Mouse (Mus musculus): ENCODE measurements around the gene Wipf3.

The Wipf3 gene

DNA sequence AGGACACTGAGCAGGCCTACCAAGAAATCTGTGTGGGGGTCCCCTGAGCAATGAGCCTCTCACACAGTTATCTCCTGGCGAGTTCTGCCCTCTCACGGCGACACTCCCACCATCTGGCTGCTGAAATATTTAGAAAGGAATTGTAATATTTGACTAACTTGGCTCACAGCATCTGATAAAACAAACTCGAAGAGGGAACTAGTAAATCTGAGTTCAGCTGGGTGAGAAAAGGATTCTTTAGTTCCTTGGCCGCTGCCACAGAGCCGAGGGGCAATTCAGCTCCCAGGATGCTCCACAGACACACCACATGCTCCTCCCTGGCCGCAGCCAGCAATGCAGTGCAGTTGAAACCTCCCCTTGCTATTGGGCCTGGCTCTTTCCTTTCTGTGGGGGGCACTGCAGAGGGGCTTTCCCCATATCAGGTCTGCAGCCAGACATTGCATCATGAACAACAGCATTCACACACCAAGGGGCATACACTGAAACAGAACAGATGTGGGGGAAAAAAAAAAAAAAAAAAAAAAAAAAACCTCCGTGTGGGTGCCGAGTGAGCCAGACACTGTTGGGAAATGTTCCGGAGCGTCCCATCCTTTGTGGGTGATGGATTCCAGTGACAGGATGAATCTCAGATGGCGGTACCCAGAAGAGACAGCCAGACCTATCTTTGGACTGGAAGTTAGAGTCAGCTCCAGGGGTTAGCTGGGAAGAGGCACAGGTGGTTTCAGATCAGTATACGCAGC lies 3.6 kb downstream of the Wipf3 start:
- DNase-seq = peak; percentile 50

DNA sequence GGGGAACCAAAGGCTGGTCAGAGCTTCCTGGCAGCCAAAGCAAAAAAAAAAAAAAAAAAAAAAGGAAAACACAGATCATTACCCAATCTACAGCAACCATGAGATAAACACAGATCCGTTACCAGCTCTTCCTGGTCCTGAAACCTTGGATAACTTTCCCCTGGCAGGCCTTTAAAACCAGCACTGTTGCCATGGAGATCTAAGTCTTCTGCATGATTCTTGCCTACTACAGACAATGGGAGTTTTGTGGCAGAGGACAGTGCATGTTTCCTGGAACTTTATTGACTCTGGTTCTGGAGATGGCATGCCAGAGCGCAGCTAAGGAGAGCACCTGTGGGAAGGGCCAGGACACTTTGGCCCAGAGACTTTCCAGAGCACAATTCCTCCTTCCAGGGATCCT lies 4.8 kb downstream of the Wipf3 start:
- DNase-seq = no peak

DNA sequence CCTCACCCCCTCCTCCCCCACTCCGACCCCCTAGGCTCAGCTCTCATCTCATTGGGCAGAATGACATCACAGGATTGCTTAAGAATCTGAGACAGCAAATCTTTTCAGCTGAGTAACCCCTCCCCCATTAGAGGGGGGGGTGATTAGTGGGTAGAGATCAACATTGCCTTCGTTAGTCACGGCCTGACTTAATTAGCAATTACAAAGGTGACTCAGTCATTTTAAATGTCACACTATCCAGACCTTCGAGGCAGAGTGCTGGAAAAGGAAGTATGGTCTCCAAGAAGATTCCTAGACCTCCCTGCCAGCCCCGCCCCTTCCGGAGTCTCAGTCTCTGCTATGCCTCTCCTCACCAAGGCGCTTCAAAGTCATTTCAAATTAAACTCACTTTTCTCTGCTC lies 6.3 kb downstream of the Wipf3 start:
- no peak for DNase-seq

DNA sequence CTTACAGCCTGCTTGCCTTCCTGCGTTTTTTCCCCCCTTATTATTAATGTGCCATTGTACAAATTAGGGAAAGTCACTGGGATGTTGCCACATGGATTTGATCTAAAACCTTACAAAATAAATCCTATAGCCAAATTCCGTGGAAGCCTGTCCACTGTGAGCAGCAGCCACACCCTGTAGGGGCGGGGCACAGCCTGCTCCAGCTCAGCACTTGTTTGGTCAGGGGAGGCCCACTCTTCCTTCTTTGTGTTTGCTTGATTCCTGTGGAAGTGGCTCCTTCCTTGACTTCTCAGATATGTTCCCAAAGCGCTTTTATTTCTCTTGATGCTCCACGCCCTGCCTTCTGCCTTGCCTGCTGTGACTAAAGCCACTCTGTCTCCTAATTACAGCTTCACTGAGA lies 6.9 kb downstream of the Wipf3 start:
- no peak for DNase-seq

DNA sequence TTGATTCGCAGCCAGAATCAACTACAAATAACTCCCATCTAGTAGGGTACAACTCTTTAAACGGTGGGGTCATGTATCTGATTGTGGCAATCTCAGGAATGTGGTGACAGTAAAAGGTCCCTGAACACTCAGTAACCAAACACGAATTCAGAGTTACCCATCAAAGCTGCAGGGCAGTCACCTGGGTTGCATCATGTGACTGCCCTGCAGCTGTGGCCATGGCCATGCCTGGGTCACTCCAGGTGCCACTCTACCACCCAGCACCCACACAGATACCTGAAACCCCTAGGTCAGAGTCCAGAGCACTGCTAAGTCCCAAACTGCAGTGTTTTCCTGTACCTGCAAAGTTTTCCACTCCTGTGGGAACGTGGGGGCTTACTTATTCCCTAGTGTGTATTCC lies 9.1 kb downstream of the Wipf3 start:
- no peak for DNase-seq

DNA sequence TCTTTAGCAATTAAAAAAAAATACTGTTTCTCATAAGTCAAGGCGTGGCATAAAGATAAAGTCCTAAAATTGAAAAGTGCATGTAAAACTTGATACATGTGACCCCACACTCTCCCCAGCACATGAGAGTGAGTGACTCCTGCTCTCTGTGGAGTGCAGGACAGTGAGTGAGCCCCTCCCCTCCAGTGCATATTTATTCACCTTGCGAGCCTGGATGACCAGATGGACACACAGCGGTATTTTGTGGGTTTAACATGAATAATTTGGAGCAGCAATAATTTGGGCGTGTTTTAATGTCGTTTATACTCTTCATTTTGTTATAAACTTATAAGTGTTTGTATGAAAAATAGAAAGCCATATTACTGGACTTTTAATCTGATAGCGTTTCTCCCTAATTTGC lies 11.3 kb downstream of the Wipf3 start:
- DNase-seq = no peak

DNA sequence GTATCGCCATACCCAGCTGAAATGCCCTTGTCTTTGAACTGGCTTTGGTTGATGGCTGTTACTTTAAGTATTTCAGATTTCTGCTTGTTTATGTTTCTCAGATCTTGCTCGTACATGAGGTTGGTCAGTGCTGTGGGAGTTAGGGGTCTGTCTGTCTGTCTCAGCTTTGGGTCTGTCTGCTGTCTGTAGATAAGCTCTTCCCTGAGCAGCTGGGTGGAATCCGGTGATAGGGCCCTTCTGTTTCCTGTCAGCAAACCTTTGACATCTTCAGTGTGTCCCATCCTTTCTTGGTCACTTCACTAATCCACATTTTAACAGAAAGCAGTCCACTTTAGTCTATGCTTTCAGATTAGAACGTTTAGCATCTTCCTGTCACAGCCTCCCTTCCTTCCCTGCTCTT lies 14.3 kb downstream of the Wipf3 start:
- DNase-seq = no peak

DNA sequence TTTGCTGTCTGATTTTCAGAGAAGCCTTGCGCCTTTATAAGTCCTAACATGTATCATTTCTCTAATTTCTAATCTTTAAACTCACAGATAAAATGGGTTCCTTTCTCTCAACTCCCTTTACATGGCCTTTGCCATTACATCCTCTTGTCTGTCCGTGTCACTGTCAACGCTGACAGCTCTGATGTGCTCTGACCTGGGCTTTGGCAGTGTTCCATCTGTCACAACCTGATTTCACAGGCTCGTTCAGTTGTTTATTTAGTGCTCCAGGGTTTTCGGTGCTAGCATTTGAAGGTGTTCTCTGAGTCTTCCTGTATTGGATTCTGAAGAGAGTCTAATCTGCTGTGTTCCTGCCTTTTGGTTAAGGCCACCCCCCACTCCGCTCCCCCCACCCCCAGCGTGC lies 14.7 kb downstream of the Wipf3 start:
- DNase-seq = no peak

DNA sequence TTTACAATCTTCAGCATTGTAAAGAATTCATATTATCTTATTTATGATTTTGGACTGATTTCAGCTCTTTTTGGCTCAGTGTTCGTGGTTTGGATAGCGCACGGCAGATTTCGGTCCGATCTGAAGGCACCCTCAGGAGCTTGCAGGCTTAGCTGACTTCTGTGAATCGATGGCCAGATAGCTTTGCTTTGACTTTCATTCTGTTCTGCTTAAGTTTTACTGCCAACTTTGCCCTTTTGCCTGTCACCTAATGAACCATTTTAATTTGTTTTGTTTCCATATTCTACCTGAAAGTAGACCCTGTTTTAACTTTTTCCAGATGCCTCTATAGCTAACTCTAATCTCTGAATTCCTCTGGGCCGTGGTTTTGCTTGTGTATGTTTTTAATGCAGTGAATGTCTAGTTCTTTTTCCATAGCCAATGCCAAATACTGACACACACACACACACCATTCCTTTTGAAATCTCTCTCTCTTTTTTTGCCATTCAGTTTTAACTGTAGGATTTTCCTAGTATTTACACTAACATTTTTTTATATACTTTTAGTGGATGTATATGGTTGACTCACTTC lies 15.9 kb downstream of the Wipf3 start:
- no peak for DNase-seq

DNA sequence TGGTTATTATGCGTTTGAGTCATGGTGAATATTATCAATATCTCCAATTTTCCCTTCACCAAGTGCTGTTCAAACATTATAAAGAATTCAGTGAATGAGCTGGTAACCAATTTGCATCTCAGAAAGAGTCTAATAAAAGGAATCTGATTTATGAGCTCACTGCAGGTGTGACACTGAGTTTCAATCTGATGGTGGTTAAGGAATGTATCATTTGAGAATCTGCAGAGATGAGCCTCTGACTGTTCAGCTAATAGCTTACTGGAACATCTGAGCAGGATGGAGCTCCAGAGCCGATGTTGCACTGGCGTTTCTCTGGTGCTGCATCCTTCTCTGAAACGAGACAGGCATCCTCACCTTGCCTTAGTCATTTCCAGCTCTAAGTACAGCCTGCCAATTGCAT lies 17.9 kb downstream of the Wipf3 start:
- no peak for DNase-seq

DNA sequence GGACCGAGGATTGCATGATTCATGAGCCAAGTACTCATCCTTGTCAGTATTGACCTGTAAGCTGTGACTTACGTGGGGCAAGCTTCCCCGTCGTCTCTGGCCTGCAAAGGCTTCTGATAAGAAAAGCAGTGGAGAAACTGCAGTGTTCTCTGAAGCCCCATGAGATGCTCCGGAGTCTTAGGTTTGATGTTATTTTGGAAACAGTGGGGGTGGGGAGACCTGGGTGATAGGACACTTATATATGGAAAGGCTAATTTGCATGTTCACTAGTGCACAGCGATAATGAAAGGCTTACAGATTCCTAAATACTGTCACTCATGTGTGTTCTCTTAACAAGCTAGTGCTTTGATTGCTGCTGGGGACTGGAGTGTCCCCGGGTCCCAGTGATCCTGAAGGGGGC lies 30.3 kb downstream of the Wipf3 start:
- no peak for DNase-seq

DNA sequence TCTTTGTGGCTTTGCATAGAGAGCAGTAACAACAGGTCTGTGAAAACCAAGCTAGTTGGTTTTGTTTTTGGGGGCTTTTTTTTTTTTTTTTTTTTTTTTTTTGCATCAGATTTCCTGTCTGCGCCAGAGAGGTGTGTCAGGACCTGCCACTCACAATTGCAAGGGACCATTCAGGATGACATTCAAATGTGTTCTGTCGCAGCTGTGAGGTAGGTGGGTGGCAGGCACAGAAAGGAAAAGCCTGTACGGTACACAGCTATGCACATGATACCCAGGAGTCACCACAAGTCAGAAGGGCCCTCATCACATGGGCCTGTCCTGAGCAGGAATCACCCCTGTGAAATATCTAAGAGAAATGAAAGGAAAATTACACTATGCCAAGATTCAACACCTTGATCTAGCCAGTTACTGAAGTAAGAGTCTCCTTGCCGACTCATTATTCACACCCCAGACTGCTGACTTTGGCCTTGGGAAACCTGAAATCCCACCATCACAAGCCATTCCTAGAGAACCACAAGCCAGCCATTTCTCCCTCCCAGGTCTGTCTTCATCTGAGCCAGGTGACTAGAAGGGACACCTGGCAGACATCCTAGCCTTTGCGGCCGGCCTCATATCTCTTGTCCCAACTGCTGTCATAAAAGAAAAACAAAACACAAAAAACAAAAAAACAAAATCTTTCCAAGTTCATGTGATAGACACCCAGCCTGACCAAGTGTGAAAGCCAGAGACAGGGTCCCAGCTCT lies 30.9 kb downstream of the Wipf3 start:
- no peak for DNase-seq

DNA sequence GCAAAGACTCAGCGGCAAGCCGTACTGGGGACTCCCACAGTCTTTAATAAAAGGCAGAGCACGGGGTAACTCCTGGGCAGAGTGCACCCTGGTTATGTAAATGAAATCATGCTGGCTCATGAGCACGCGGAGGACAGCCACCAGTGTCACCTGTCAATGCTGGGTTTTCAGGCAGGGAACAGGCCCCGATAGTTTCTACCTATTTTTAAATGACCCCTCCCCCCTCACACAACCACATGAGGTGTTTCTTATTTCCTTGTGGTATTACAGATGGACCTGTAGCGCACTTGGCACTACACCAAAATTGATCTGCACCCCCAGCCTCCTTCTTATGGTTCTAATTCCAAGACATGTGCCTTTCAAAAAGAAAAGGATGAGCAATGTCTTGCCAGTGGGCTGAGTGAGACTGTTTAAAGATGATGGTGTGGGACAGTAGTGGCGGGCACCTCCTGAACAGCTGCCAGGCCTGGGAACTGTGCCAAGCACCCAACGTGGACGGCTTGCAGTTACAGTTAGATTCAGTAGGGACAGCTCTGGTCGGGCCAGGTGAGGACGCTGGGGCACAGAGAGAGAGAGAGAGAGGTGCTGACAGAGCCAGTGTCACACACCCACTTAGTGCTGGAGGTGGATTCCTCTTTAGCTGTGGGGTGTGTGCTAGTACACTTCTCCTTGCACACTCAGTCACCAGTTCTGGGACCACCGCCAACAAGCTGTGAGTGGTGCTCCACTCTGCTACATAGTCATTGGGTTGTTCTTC lies 31.7 kb downstream of the Wipf3 start:
- DNase-seq = peak; percentile 39

DNA sequence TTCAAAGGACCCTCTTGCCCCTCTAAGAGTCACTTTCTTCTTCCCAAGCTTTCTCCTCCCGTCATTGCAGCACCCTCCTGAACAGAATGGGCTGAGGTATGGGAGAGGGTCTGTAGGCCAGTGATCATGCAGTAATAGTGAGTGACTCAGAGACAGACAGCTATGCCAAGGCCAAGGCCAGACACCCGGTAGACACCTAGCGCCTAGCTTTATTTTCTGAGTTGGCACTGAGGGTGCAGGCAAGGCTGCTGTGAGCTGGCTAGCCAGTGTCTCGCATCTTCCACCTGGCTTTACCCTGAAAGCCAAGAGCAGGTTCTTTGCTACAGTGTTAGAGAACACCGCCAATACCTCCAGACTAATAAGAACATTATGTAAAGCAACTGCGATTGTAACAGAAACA lies 33.4 kb downstream of the Wipf3 start:
- DNase-seq = no peak

DNA sequence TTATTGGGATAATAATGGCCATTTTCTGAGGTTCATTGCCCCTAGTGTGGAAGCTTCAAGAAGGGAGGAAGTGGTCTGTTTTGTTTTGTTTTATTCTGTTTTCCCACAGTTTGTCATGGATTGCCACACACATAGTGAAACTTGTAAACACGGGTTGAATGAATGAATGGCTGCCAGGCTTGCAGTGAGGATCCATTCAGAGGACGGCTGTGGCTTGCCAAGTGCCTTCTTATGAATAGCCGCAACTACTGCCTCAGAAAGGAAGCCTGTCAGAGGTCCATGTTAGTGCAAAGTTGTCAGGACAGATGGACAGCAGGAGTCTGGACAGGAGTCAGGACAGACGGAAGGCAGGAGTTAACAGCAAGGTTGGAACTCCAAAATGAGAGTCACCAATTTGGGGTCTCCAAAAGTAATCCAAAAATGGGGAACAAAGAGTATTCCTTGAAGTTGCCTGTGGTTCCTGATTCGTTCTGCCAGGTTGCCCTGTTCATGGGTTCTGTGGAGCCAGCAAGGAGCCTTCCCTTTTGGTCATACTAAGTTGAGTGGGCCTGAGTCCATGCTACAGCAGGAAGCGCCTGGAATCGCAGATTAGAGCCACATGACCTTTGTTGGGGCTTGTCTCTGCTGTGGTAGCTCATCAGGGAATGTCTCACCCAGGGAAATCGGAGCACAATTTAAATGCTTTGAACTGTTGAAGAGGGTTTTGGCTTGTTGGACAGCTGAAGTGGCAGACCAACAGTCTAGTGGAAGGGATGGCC lies 34.5 kb downstream of the Wipf3 start:
- DNase-seq = peak; percentile 72

DNA sequence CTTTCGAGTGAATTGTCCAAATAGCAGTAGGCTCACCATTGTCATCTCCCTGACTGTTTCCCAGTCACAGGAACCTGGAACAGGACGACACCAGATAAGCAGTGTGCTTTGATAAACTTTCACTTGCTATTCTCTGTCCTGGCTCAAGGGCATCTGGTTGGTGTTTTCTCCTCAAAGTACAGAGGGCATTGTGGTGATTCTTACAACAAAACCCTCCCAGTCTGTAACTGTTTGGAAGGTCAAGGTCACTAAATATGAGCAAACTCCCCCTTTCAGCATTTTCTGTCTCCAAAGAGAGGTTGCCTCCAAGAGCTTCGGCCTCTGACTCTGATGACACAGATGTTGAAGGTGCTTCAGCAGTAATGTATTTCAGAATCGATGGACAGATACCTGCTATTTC lies 35.5 kb downstream of the Wipf3 start:
- DNase-seq = no peak

DNA sequence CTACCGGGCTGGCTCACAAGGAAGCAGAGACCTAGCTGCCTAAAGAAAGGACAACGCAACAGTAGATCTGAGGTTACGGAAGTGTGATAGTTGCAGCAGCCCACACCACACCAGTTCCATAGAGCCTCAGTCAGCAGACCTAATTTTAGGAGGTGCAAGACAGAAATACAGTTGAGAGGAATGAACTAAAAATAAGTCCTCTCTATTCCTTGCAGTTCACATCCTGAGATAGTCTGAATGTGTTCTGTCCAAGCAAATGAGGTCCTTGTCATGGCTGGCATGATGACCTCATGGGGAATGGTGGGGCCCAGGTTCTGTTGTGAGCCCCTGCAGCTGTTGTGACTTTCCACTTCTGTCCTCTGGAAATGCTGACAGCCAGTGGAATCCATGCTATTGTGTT lies 38.0 kb downstream of the Wipf3 start:
- no peak for DNase-seq

DNA sequence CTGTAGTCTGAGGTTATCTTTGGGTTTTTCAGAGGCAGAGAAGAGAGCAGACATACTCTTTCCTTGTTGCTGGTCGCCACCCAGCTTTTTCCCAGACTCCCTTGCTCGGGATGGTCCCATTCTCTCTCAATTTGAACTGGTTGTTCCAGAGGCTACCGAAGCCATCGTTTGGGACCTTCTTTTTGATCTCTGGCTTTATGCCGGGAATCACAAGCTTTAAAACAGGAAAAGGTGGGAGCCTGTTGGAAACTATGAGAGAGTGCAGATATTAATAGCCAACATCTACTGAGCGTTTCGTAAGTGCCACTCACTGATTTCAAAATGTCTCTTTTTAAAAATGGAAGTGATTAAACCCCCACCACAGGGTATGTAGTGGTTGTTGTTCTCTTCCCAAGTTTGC lies 42.5 kb downstream of the Wipf3 start:
- no peak for DNase-seq

DNA sequence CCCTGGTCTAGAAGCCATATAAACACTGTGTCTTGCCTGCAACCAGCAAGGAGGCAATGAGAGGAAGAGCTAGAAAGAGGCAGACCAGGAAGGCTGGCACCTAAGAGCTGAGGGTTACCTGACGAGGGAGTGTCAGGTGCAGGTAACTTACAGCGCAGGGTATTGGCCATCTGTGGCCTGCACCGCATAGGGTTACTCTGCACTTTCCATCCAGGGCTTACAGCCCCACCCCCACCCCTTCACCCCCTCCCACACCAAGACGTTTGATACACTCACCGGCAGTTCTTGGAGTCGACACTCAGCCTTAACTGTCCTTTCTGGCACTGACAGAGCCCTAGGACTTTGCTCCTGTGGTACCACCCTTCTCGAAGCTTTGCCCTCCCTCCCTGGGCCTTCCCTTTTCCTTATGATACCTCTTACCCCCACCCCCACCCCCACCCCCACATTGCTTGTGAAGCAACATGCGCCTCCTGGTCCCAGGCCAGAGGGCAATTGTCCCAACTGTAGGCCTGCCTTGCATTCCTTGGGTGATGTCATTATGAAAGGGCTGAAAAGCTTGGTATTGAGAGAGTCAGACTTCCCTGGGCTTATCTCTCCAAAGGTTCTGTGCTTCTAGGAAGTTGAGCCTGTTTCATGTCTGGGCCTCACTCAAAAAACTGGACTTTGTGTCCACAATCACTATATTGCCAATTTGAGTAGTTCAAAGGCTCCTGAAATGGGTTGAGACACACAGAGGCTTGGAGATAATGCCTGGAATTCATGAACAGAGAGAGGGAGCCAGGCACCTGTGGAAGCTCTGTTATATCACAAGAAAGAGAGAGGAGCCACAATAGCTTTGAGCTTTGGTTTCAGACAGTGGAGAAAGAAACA lies 43.7 kb downstream of the Wipf3 start:
- peak; percentile 66 for DNase-seq

DNA sequence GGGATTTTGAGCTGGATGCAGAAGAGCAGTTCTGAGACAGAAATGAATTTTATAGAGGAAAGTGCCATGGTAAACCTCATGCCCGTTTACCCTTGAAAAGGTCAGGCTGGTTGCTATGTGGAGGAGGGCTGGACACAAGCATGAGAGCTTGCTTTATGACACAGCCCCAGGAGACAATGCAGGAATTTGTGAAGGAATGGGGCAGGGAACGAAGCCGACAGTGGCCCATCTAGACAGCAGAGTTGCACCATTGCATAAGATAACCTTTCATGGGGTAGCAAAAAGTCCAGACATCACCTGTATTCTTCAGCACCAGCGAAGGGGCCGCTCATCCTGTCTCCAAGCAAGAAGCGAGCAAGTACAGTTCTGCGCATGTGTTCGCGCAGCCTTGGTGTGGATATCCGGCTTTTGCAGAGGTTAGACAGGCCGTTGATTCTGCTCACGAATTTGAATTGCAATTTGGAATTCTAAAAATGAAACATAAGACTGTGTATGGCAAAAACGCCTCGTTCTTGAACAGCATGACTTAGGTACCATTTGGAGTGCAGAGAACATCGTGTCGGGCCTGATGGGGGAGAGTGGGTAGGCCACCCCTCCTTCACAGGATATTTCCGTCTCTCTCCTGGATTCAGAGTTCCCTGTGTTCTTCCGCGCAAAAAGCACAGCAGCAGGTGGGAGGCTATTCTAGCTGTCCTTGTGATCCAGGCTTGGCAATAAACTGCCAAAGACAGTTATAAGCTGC lies 46.7 kb downstream of the Wipf3 start:
- DNase-seq = no peak
